Mouse (Mus musculus) forebrain, embryonic 16.5 days (tissue): ENCODE data around the gene Epop. TPM values are rescaled to one million over a fixed set of nuclear protein-coding genes. Genes with fewer than 3 reads are reported as not detected.
"Not testable (repeated sequence)": the region's sequence is repeated elsewhere in the genome, so short reads cannot be mapped to it uniquely, and the experiment has no call there.

ENCODE experiments used
- ATAC-seq: fragments of 200-750 bp; cut with Nextera tagmentation; 2 replicates; pipeline ENCODE4 v1.8.0; 2017; ENCODE audit warnings: mild to moderate bottlenecking, moderate library complexity
- H3K27ac ChIP-seq: fragments of 300-500 bp; sonication (generic); 2 replicates; pipeline ENCODE4 v1.5.1; 2014; ENCODE audit warnings: low read length, control low read depth
- H3K27me3 ChIP-seq: fragments of 300-500 bp; sonication (generic); replicated peaks from 2 replicates; pipeline ENCODE4 v1.6.1; 2014; ENCODE audit warnings: low read length; ENCODE audit not compliant: control insufficient read depth, insufficient read depth
- H3K36me3 ChIP-seq: fragments of 300-500 bp; sonication (generic); 2 replicates; pipeline ENCODE4 v1.6.1; 2014; ENCODE audit not compliant: control insufficient read depth, insufficient read depth
- H3K4me1 ChIP-seq: fragments of 300-500 bp; sonication (generic); replicated peaks from 2 replicates; pipeline ENCODE4 v1.6.1; 2014; ENCODE audit warnings: low read length; ENCODE audit not compliant: control insufficient read depth, insufficient read depth
- H3K4me2 ChIP-seq: fragments of 300-500 bp; sonication (generic); 2 replicates; pipeline ENCODE4 v1.6.1; 2014; ENCODE audit warnings: mild to moderate bottlenecking, low read length, control low read depth
- H3K4me3 ChIP-seq: fragments of 300-500 bp; sonication (generic); replicated peaks from 2 replicates; pipeline ENCODE4 v1.5.1; 2014; ENCODE audit warnings: mild to moderate bottlenecking, low read length, control low read depth
- H3K9ac ChIP-seq: fragments of 300-500 bp; sonication (generic); replicated peaks from 2 replicates; pipeline ENCODE4 v1.6.1; 2014; ENCODE audit warnings: low read depth, low read length, control low read depth
- H3K9me3 ChIP-seq: fragments of 300-500 bp; sonication (generic); 2 replicates; pipeline ENCODE4 v1.6.1; 2016; ENCODE audit warnings: low read length; ENCODE audit not compliant: control insufficient read depth
- WGBS: fragments of 180-500 bp; shearing (Covaris S2); extraction: QIAGEN DNeasy Blood & Tissue Kit; methylation state at CpG from one replicate; pipeline ENCODE4 v1.1.7; 2014; 5-methylcytosine and 5-hydroxymethylcytosine counted together
- polyA plus RNA-seq: library from polyadenylated mRNA; unstranded; fragments of >200 nt; fragmentation: Nextera tagmentation; extraction: Ambion mirVana; gene quantifications from 2 replicates; pipeline ENCODE4 v1.2.1, GENCODE M21; 2015

Gene Epop
- polyA plus RNA-seq, 1 experiment from 2014 or later, result 2.1 TPM

GRCm38 (mm10) chr11:97662207-97662892 is 32.8 kb upstream of the Epop start:
- H3K4me2 ChIP-seq, result peak overlapping the region; percentile 54
- H3K9ac ChIP-seq, result peak overlapping the region; percentile 82; the same call in 1 of the 2 replicates
- H3K9me3 ChIP-seq, result no peaks in the 10 kb centered on the region
- peak overlapping the region; percentile 84 for H3K4me3 ChIP-seq
- peaks cover 42% of the 10 kb centered on the region for H3K4me1 ChIP-seq
- ATAC-seq, result no peak
- no peak overlapping the region for H3K27ac ChIP-seq
- peaks cover 3% of the 10 kb centered on the region; the same call in 1 of the 2 replicates for H3K36me3 ChIP-seq
- 3% methylated on average over 21 of the region's 21 CpGs for WGBS
- H3K27me3 ChIP-seq, result peaks cover 19% of the 10 kb centered on the region

DNA sequence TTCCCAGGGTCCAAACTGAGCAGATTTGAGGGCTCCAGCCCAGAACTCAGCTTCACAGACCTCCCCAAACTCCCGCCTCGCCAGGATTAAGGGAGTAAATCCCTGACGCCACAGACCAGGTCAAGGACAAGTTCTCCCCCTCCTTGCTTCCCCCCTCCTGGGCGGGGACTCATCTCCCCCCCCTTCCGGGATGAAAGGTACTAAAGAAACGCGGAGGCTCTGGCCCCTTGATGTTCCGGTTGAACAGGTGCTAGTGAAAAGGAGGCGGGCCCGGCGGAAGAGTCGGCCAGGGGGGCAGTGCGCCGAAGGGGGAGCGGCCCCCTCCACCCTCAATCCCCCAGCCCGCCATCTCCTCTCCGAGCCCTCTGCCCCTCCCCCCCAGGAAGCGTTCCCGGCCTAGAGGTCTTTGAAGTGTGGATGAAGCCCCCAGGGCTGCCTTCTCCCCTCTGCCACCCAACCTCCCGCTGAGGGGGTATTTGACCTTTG is 32.2 kb upstream of the Epop start:
- H3K36me3 ChIP-seq, result no peaks in the 10 kb centered on the region
- WGBS, result under 1% methylated on average over 18 of the region's 20 CpGs
- H3K4me3 ChIP-seq, result peak overlapping the region; percentile 22
- H3K9me3 ChIP-seq, result no peaks in the 10 kb centered on the region
- no peak for ATAC-seq
- peak overlapping the region; percentile 41 for H3K4me2 ChIP-seq
- H3K27ac ChIP-seq, result no peak overlapping the region
- peaks cover 42% of the 10 kb centered on the region for H3K4me1 ChIP-seq
- peaks cover 19% of the 10 kb centered on the region for H3K27me3 ChIP-seq
- no peak overlapping the region; the same call in 1 of the 2 replicates for H3K9ac ChIP-seq

DNA sequence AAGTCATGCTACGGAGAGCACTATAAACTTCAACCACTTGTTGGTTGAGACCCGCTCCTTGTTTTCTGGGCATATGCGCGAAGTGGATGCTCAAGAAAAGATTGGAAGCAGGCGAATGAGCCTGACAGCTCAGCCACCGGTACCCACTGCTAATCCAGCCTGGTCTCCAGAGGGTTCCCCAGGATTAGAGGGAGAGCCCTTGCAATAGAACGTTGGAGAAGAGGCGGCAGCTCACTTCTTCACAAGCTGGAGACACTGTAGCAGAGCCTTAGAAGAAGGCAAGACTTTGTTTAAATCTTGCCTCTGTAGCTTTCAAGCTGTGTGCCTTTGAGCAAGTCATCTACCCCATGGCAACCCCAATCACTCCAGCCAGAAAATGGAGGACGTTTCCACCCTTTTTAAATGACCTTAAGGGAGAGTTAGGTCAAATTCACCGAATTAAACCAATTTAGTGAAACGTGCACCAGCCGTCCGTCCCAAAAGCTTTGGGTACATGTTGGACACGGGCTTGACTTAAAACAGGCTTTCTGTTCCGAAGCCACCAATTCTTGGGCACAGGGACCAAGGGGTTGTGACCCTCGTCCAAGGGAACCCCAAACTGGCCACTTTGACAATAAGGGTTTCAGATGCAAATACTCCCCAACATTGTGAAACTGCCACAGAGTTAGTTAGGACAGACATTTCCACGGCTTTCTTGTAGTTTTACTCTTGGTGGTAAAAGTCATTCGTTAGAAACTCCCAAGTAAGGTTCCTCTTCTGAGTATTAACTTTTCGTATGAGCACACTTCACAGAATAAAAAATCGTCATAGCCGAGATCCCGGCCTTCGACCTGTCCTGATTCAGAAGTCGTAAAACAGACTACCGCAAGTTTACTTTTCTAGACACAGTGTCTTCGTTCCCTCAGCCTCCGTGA is 31.5 kb upstream of the Epop start:
- peak overlapping the region; percentile 89 for H3K4me2 ChIP-seq

GRCm38 (mm10) chr11:97659990-97660714 is 30.6 kb upstream of the Epop start:
- Histone ChIP-seq H3K4me3 (peak overlapping the region; percentile 64), H3K4me2 (peak overlapping the region; percentile 89), H3K9ac (peak overlapping the region; percentile 68), H3K27ac (no peak overlapping the region; the same call in 1 of the 2 replicates), H3K9me3 (no peaks in the 10 kb centered on the region), H3K27me3 (peaks cover 19% of the 10 kb centered on the region), H3K36me3 (no peaks in the 10 kb centered on the region), H3K4me1 (peaks cover 42% of the 10 kb centered on the region)
- under 1% methylated on average over 68 of the region's 78 CpGs for WGBS
- ATAC-seq, result peak; percentile 90

More for the DNA sequence above, 31.5 kb upstream of the Epop start:
- H3K9ac ChIP-seq, result peak overlapping the region; percentile 68; the same call in 1 of the 2 replicates
- peak overlapping the region; percentile 64 for H3K4me3 ChIP-seq
- 5% methylated on average over 27 of the region's 27 CpGs for WGBS
- no peaks in the 10 kb centered on the region for H3K9me3 ChIP-seq
- H3K27ac ChIP-seq, result no peak overlapping the region
- H3K4me1 ChIP-seq, result peaks cover 42% of the 10 kb centered on the region
- peaks cover 19% of the 10 kb centered on the region for H3K27me3 ChIP-seq
- ATAC-seq, result no peak
- H3K36me3 ChIP-seq, result no peaks in the 10 kb centered on the region

DNA sequence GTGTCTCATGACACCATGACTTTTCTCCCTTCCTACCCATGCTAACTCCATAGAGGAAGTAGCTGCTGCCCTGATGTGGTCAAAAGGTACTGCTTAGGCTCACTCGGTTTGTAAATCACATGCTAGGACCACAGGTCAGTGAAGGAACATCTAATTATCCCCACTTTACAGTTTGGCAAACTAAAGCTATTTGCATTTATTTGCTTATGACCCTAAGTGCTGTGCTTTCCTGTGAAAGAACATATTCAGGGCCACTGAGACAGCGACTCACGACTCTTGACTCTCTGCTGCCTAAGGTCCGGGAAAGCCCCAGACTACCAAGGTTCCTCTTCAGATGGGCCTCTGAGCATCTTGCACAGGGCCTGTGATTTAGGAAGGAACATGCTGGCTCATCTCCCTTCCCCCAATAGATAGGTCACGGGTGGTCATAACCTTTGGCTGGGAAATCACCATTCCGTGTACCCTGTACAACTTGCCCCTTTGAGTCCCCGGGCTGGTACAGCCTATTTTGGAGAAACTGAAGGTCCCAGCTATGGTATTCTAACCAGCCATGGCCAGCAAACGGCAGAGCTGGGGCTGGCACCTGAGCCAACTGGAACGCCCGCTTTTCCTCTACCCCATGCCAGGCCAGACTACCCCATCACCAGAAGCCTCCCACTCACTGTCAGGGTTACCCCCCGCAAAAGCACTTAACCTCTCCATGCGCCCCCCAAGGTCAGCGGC is 29.9 kb upstream of the Epop start:
- WGBS, result 11% methylated on average over 13 of the region's 13 CpGs
- ATAC-seq, result no peak
- Histone ChIP-seq H3K4me2 (peak overlapping the region; percentile 89), H3K9me3 (no peaks in the 10 kb centered on the region), H3K27ac (no peak overlapping the region; the same call in 1 of the 2 replicates), H3K4me1 (peaks cover 35% of the 10 kb centered on the region), H3K36me3 (no peaks in the 10 kb centered on the region), H3K27me3 (peaks cover 19% of the 10 kb centered on the region), H3K4me3 (peak overlapping the region; percentile 64), H3K9ac (peak overlapping the region; percentile 68)

GRCm38 (mm10) chr11:97658751-97659266 is 29.3 kb upstream of the Epop start:
- H3K4me2 ChIP-seq, result no peak overlapping the region
- no peak overlapping the region for H3K4me3 ChIP-seq
- peaks cover 32% of the 10 kb centered on the region for H3K4me1 ChIP-seq
- WGBS, result 77% methylated on average over 11 of the region's 11 CpGs
- no peaks in the 10 kb centered on the region for H3K36me3 ChIP-seq
- H3K27me3 ChIP-seq, result peaks cover 19% of the 10 kb centered on the region
- H3K9me3 ChIP-seq, result no peaks in the 10 kb centered on the region
- ATAC-seq, result no peak
- no peak overlapping the region for H3K27ac ChIP-seq
- H3K9ac ChIP-seq, result no peak overlapping the region

- not testable (repeated sequence) for H3K4me3 ChIP-seq, H3K27ac ChIP-seq, ATAC-seq, H3K9me3 ChIP-seq, H3K36me3 ChIP-seq, H3K4me2 ChIP-seq, H3K9ac ChIP-seq
- Histone ChIP-seq H3K27me3 (peaks cover 19% of the 10 kb centered on the region), H3K4me1 (peaks cover 32% of the 10 kb centered on the region)
- 87% methylated on average over 6 of the region's 6 CpGs for WGBS
These were observed 28.5 kb upstream of the Epop start for GRCm38 (mm10) chr11:97657967-97658366.

GRCm38 (mm10) chr11:97657184-97657945 is 27.9 kb upstream of the Epop start:
- Histone ChIP-seq H3K27me3 (peaks cover 17% of the 10 kb centered on the region), H3K4me3 (no peak overlapping the region), H3K9me3 (no peaks in the 10 kb centered on the region), H3K9ac (no peak overlapping the region), H3K36me3 (no peaks in the 10 kb centered on the region), H3K4me2 (no peak overlapping the region), H3K4me1 (peaks cover 27% of the 10 kb centered on the region), H3K27ac (no peak overlapping the region)
- WGBS, result 52% methylated on average over 6 of the region's 6 CpGs
- ATAC-seq, result no peak
